Mouse (Mus musculus): Measurements from ENCODE around the gene Hps5.
"Not testable (repeated sequence)": the region's sequence is repeated elsewhere in the genome, so short reads cannot be mapped to it uniquely, and the experiment has no call there.

Hps5 gene

DNA sequence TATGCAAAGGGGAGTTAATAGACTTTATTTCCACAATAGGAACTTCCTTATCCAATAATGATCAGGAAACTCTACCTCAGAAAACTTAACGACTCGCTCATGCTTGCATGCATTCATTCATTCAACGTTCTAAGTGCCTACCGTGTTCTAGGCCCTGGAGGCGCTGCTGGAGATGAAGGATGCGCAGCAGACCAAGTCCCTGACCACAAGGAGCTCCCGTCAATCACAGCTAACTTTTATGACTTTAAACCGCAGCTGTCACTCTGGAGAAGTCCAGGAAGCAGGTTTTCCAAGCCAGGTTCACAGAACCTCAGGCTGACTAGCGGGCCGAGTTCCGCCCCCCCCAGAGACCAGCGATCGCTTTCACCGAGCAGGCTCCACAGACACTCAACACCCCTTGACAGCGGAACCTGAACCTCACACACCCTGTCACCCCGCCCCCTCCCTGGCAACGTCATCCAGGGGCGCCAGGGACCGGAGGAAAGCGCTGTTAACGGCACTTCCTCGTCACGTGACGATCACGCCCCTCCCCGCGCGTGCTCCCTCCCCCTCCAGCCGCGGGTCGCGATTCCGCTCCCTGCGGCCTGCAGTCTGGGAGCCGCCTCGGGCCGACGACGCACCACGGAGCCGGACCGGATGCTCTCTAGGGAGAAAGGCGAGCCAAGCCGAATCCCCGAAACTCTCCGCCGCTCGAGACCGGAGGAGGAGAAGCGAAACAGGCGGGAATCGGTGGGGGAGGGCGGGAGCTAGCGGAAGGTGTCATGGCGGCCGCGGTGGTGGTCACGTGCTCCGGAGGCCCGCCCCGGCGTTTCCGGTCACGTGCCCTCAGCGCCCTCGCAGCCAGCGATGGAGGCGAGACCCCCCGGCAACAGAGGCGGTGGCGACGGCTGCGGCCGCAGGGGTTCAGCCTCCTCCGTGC is at the start of gene Hps5, which contains the start of gene Gtf2h1:
Gene Hps5, minus strand, starts transcription at position 778 of the 919 bp plus-strand sequence.
Gene Gtf2h1, plus strand, starts transcription at position 817 of the 919 bp plus-strand sequence.
- DNase-seq (ENCODE audit: low read depth, low spot score): peak; percentile 95

- DNase-seq (ENCODE audit: low read depth, low spot score): peak; percentile 92
These were observed 49.5 kb upstream of the Hps5 start for GRCm38 (mm10) chr7:46845211-46845977.

DNA sequence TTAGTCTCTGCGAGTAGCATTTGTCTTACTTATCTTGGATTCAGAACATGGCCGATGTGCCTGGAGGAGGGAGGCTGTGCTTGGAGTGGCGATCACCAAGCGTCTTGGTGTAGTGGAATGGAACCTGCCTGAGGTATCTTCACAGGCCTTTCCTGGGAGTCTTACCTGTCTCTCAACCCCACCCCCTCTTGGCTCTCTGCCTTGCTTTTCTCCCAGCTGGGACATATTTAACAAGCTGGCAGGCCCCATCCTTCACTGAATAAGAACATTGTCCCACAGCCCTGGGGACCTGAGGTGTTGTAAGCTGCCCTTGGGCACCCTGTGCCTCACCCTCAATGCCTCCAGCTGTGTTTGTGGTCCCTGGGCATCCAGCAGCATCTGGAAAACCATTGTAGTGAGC is 47.7 kb upstream of the Hps5 start:
- DNase-seq (ENCODE audit: low read depth, low spot score): no peak

DNA sequence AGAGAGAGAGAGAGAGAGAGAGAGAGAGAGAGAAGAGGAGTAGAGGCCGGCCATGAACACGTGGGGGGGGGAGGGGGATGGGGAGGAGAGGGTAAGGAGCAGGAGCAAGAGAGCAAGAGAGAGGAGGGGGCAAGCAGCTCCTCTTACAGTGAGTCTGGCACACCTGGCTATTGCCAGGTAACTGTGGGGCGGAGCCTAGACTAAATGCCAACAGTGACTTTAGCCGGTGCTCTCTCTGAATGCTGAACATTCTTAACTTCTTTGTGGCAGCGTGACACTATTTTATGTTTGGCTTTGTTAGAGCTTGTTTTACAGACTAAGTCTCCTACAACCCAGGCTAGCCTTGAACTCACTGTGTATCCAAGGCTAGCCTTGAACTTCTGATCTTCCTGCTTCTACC is 46.4 kb upstream of the Hps5 start:
- no peak for DNase-seq (ENCODE audit: low read depth, low spot score)

GRCm38 (mm10) chr7:46840787-46841525 is 45.1 kb upstream of the Hps5 start, which contains the start of gene Ldha:
TSS of gene Ldha (plus strand) at chr7:46841475.
- DNase-seq (ENCODE audit: low read depth, low spot score): no peak

GRCm38 (mm10) chr7:46840326-46840725 is 44.5 kb upstream of the Hps5 start:
- no peak for DNase-seq (ENCODE audit: low read depth, low spot score)

GRCm38 (mm10) chr7:46839861-46840260 is 44.0 kb upstream of the Hps5 start:
- DNase-seq (ENCODE audit: low read depth, low spot score): no peak

DNA sequence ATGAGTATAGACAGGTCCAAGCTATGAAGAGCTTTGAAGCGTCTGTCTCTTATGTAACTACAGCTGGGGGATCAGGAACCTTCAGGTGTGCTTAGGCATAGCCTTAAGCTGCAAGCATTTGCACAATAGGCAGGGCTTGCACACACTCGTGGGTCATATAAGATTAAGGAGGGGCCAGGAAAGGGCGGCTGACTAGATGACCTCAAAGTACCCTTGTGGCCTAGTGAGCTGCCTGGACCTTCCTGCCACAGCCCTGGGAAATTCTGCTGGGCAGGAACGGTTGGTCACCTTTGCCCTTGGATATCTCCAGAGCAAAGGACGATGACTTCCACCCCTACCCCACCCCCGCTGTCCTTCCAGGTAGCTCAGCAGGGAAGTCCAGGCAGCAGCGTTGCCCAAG is 43.6 kb upstream of the Hps5 start:
- no peak for DNase-seq (ENCODE audit: low read depth, low spot score)

GRCm38 (mm10) chr7:46838891-46839302 is 43.0 kb upstream of the Hps5 start:
- peak; percentile 21 for DNase-seq (ENCODE audit: low read depth, low spot score)

DNA sequence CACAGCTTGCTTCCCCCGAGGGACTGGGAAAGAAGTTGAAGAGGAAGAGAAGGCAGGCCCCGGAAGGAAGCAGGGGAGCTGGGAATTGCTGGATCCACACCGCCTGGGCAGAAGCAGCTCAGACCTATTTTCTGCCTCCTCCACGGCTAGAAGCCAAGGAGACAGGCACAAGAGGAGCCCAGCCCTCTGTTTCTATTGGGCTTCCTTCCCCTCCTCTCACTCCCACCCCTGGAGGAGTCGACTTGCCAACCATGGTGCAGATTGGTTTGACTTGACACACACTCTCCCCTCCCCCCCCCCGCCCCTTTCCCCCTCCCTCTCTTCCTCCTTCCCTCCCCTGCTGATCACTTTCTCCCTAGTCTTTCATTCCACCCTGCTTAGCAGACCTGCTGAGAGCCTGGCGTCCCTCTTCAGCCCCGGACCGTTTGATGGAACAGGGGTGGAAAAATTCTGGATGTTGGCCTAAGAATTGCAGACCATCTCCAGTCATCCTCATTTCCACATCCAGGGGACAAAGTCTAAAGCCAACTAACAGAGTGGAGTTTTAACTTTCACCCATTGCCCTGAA is 42.3 kb upstream of the Hps5 start:
- peak; percentile 18 for DNase-seq (ENCODE audit: low read depth, low spot score)

DNA sequence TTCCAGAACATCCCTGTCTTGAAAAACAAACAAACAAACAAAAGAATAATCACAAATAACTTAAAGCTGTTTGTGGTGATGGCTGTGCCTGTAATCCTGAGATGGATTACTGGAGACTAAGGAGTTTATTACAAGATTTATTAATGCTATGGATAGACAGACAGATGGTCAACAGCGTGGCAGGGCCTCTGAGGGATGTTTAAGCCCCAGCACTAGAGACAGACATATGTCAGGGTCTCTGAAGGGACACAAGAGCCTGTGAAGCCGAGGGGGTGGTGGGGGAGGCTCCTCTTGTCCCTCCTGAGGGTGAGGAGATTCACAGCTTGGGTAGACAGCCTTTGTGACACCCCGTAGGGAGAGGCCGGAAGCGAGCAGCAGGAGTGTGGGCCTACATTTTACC is 41.2 kb upstream of the Hps5 start:
- no peak for DNase-seq (ENCODE audit: low read depth, low spot score)

- DNase-seq (ENCODE audit: low read depth, low spot score): no peak
These were observed 40.5 kb upstream of the Hps5 start for GRCm38 (mm10) chr7:46836357-46836756.

DNA sequence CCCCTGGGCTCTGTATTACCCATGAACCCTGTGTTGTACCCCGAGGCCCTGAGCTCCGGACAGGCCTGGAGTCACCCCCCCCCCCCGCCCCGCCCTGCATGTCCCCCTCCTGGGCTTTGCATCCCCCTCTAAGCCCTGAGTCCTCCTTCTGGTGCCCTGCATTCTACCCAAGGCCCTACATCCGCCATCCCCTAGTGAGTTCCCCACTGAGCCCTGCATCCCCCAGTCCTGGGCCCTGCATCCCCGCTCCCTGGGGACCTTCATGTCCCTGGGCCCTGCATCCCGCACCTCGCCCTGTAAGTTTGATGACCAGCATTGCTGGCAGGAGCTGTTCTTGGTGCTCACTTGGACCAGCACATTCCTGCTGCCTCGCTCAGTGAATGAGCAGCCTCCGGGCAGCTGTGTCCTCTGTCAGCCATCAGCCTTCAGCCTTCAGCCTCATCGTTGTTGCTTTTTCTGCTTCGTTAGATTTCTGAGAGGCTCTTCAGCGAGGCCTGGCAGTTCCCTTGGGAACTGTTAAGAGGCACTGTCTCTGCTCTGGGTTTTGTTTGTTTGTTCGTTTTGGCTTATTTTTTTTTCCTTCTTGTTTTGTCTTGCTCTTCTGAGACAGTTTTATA is 39.2 kb upstream of the Hps5 start:
- no peak for DNase-seq (ENCODE audit: low read depth, low spot score)

DNA sequence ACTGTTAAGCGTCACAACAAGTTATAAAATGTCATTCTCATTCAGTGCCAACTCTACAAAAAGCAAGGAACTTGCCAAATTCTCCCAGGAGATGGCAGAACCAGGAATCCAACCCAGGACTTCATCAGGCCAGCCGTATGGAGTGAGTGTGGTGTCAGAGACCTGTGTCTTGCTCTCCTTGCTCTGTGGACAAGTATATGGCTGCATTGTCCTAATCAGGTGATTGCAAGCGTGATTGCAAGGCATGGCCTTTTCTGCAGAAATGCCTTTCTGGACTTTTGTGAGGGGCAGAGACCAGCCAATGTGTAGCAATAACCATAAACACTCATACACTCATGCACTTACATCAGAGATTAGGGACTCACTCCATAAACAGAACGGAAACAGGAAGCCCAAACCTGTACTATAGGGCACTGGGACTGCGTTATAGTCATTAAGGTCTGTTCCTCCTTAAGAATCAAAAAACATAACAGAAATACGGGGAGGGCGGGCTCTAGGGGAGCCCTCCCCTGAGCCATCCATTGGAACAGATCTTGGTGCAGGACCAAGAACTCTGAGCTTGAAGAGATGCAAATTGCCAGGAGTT is 37.9 kb upstream of the Hps5 start:
- no peak for DNase-seq (ENCODE audit: low read depth, low spot score)

DNA sequence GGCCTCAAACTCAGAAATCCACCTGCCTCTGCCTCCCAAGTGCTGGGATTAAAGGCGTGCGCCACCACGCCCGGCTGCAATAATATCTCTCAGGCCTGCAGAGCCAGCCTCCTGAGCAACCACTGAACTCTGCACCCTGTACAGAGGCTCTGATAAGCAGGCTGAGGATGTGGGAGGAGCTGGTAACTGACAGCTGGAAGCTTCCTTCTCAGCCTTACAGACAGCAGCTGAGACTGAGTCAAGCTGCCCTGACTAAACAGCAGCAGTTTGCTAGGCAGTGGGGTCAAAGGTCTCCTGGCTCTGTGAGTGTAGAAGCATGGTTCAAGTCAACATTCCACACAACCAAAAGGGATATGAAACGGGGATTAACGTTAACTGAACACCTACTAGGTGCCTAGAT is 37.4 kb upstream of the Hps5 start:
- DNase-seq (ENCODE audit: low read depth, low spot score): no peak

DNA sequence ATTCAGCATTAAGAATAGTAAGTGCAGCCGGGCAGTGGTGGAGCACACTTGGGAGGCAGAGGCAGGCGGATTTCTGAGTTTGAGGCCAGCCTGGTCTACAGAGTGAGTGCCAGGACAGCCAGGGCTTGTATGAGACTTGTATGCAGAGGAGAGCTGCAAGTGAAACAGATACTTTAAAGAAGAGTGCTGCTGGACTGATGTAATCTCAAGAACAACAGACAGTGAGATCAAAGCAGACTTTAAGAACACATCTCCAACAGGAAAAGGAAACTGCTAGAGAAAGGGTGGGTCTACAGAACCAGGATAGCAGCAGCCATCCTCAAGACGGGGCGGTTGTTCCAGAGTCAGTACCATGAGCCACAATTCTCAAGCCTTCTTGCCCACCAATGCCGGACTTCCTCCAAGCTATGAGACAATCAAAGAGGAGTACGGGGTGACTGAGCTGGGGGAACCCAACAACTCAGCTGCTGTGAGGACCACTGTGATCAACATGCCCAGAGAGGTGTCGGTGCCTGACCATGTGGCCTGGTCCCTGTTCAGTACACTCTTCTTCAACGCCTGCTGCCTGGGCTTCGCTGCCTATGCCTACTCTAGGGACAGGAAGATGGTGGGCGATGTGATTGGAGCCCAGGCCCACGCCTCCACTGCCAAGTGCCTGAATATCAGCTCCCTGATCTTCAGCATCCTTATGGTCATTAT is 36.4 kb upstream of the Hps5 start:
- DNase-seq (ENCODE audit: low read depth, low spot score): not testable (repeated sequence)

DNA sequence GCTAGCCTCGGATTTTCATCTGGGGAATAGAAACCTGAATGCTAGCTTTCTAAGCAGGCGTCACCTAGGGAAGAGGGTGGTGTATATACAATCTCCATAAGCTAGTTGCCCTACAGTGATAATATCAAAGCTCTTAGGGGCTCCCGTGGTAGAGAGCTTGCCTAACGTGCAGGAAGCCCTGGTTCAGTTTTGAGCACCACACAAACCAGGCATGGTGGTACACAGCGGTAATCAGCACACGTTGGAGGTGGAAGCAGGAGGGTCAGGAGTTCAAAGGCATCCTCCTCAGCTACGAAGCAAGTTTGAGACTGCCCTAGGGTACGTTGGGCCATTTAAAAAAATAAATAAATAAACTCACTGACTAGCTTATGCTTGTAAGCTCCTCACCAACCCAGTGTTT is 35.8 kb upstream of the Hps5 start:
- no peak for DNase-seq (ENCODE audit: low read depth, low spot score)

DNA sequence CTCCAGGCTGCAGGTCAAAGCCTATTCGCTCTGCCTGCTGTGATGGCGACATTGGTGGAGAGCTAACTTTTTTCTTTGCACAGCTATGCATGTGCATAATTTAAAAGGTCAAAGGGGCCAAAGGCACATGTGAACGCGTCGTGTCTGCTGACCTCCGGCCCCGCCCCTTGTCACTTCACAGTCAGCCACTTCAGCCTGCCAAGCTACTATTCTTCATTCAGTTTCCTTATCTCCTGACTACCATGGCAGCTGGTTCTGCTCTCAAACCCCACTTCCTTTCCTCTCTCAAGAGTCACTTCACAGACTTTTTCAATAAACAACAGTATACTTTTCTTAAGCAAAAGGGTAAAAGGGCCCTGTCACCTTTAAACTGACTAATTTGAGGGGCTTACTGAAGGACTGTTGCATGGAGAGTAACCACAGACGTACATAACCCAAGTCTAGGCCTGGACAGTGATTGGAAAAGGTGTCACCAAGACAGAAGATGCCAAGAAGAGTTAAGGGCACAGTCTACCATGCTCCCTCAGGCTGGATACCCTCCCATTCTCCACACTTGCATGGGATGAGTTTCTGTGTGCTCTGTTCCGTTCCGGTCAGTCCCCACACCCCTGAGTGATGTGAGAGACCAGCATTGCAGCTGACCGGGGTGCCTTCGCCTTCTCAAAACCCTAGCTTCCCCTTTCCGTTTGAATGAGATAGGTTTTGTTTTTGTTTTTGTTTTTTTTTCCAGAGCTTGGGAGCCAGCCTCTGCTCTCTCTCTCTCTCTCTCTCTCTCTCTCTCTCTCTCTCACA is 35.1 kb upstream of the Hps5 start:
- DNase-seq (ENCODE audit: low read depth, low spot score): no peak

DNA sequence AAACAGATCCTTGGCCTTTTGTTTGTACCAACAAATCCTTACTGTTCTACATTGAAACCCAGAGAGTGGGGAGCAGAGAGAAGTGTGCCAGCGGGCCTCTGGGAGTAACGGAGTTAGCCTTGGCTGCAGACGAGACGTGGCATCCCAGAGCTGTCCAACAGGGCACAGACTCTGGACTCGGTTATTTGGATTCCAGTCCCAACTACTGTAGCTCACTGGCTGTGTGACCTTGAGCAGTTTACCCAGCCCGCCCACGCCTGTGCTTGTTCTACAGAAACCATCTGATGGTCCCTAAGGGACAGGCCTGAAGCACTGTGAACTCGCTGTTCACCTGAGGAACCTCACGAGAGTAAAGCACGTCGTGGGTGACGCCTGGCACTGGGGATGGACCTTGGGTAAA is 34.0 kb upstream of the Hps5 start:
- DNase-seq (ENCODE audit: low read depth, low spot score): no peak
